ENCODE assay signal across 17 mouse cellular contexts in genomic region chr14:97511318-97511717, GRCm38 (mm10).
DNase-seq lines count a peak whose midpoint lies in the region; ATAC-seq lines count a peak whose summit lies in the region.
"Had no signal": no experiment of that assay in that cellular context is flagged by ENCODE, and none has a peak within 500 bp of the region (broad histone marks: within the 10 kb centered on the region; RNA-seq: fewer than 3 reads in every experiment).

No protein-coding gene starts in this region.

- H3K27me3 ChIP-seq in midbrain, embryonic 14.5 days (ENCODE audit: control insufficient read depth, insufficient read depth, low read length): no peaks in the 10 kb centered on the region
- H3K27me3 ChIP-seq in midbrain, embryonic 10.5 days (ENCODE audit: low read depth, poor library complexity, severe bottlenecking): no peaks in the 10 kb centered on the region
- no peaks in the 10 kb centered on the region for H3K27me3 ChIP-seq in embryonic facial prominence, embryonic 14.5 days (replicated peaks; ENCODE audit: control insufficient read depth, insufficient read depth, low read length)
- H3K27me3 ChIP-seq in hindbrain, embryonic 15.5 days: no peaks in the 10 kb centered on the region
- H3K27me3 ChIP-seq in neural tube, embryonic 13.5 days: no peaks in the 10 kb centered on the region
- H3K27me3 ChIP-seq: kidney, embryonic 15.5 days; megakaryocyte, embryonic 14.5 days had no signal

- H3K9ac ChIP-seq in midbrain, embryonic 14.5 days (replicated peaks; ENCODE audit: low read length): no peak overlapping the region
- H3K9ac ChIP-seq in embryonic facial prominence, embryonic 14.5 days (ENCODE audit: low read depth, low read length): no peak overlapping the region
- H3K9ac ChIP-seq in hindbrain, embryonic 15.5 days: no peak overlapping the region
- H3K9ac ChIP-seq in neural tube, embryonic 13.5 days: no peak overlapping the region
- H3K9ac ChIP-seq: kidney, embryonic 15.5 days had no signal

- intact Hi-C loops in heart, postnatal 25 days (cut with DNase I): no loop called here

- H3K9me3 ChIP-seq in midbrain, embryonic 14.5 days (ENCODE audit: control insufficient read depth, low read length): no peaks in the 10 kb centered on the region
- H3K9me3 ChIP-seq in midbrain, embryonic 10.5 days (replicated peaks): no peaks in the 10 kb centered on the region
- H3K9me3 ChIP-seq in embryonic facial prominence, embryonic 14.5 days (ENCODE audit: control insufficient read depth, low read length): no peaks in the 10 kb centered on the region
- no peaks in the 10 kb centered on the region for H3K9me3 ChIP-seq in hindbrain, embryonic 15.5 days
- H3K9me3 ChIP-seq in neural tube, embryonic 13.5 days: no peaks in the 10 kb centered on the region; the same call in 1 of the 2 replicates
- H3K9me3 ChIP-seq: kidney, embryonic 15.5 days; megakaryocyte, embryonic 14.5 days had no signal

- no peak for ATAC-seq in midbrain, embryonic 14.5 days (ENCODE audit: low FRiP score, low TSS enrichment)
- no peak for ATAC-seq in embryonic facial prominence, embryonic 14.5 days (ENCODE audit: low read depth)
- ATAC-seq in hindbrain, embryonic 15.5 days (ENCODE audit: low FRiP score, low read depth): peak; percentile 51; the same call in 1 of the 2 replicates
- no peak for ATAC-seq in neural tube, embryonic 13.5 days (ENCODE audit: low read depth)
- no peak for ATAC-seq in frontal cortex, adult (ENCODE audit: low TSS enrichment)
- ATAC-seq: activated CD4-positive, CD25-positive, alpha-beta regulatory T cell, adult 4 months had no signal

- peak; percentile 28 for DNase-seq in midbrain, embryonic 14.5 days
- DNase-seq in midbrain, embryonic 10.5 days (ENCODE audit: low spot score): no peak
- DNase-seq in embryonic facial prominence, embryonic 14.5 days (ENCODE audit: low spot score): peak; percentile 4
- no peak for DNase-seq in heart, postnatal 25 days (ENCODE audit: low spot score)
- DNase-seq: adrenal gland, postnatal 36 days; cerebellum, postnatal 36 days; gastrocnemius, postnatal 10 days; heart, postnatal 14 days; liver; right cerebral cortex, postnatal 14 days; thymus, adult 18-20 months had no signal

- H3K4me1 ChIP-seq in midbrain, embryonic 14.5 days (ENCODE audit: control insufficient read depth, insufficient read depth, low read length): 0 out of 2 replicates have a peak, but pooled peaks cover 3% of the 10 kb centered on the region
- peaks cover 4% of the 10 kb centered on the region; the same call in 1 of the 2 replicates for H3K4me1 ChIP-seq in midbrain, embryonic 10.5 days
- no peaks in the 10 kb centered on the region for H3K4me1 ChIP-seq in embryonic facial prominence, embryonic 14.5 days (ENCODE audit: control insufficient read depth, insufficient read depth, low read length)
- no peaks in the 10 kb centered on the region; the same call in 1 of the 2 replicates for H3K4me1 ChIP-seq in hindbrain, embryonic 15.5 days (replicated peaks)
- H3K4me1 ChIP-seq in neural tube, embryonic 13.5 days (replicated peaks): peaks cover 3% of the 10 kb centered on the region; the same call in 1 of the 2 replicates
- H3K4me1 ChIP-seq: kidney, embryonic 15.5 days; megakaryocyte, embryonic 14.5 days had no signal

- H3K4me2 ChIP-seq in midbrain, embryonic 14.5 days (ENCODE audit: low read length): no peak overlapping the region
- no peak overlapping the region for H3K4me2 ChIP-seq in embryonic facial prominence, embryonic 14.5 days (ENCODE audit: low read depth, low read length)
- no peak overlapping the region for H3K4me2 ChIP-seq in hindbrain, embryonic 15.5 days
- H3K4me2 ChIP-seq in neural tube, embryonic 13.5 days: no peak overlapping the region
- H3K4me2 ChIP-seq: kidney, embryonic 15.5 days had no signal

- H3K36me3 ChIP-seq in midbrain, embryonic 14.5 days (ENCODE audit: control insufficient read depth, insufficient read depth, low read length): no peaks in the 10 kb centered on the region
- no peaks in the 10 kb centered on the region for H3K36me3 ChIP-seq in midbrain, embryonic 10.5 days
- H3K36me3 ChIP-seq in embryonic facial prominence, embryonic 14.5 days (ENCODE audit: control insufficient read depth, insufficient read depth, low read length): no peaks in the 10 kb centered on the region
- no peaks in the 10 kb centered on the region for H3K36me3 ChIP-seq in hindbrain, embryonic 15.5 days
- no peaks in the 10 kb centered on the region for H3K36me3 ChIP-seq in neural tube, embryonic 13.5 days
- H3K36me3 ChIP-seq: kidney, embryonic 15.5 days had no signal

- 14% methylated on average over 1 of the region's 1 CpGs for WGBS in midbrain, embryonic 14.5 days
- 46% methylated on average over 1 of the region's 1 CpGs for WGBS in midbrain, embryonic 10.5 days
- 12% methylated on average over 1 of the region's 1 CpGs for WGBS in embryonic facial prominence, embryonic 14.5 days
- 9% methylated on average over 1 of the region's 1 CpGs for WGBS in hindbrain, embryonic 15.5 days
- WGBS in neural tube, embryonic 13.5 days: 9% methylated on average over 1 of the region's 1 CpGs

- no peak overlapping the region for H3K27ac ChIP-seq in midbrain, embryonic 14.5 days (replicated peaks; ENCODE audit: low read depth, low read length)
- H3K27ac ChIP-seq in midbrain, embryonic 10.5 days (replicated peaks): no peak overlapping the region
- no peak overlapping the region for H3K27ac ChIP-seq in embryonic facial prominence, embryonic 14.5 days (replicated peaks; ENCODE audit: low read depth, low read length)
- H3K27ac ChIP-seq in hindbrain, embryonic 15.5 days (replicated peaks): 0 out of 2 replicates have a peak overlapping the region, but pooled peaks have one; percentile 38
- H3K27ac ChIP-seq in neural tube, embryonic 13.5 days (replicated peaks): peak overlapping the region; percentile 42; the same call in 1 of the 2 replicates
- H3K27ac ChIP-seq: kidney, embryonic 15.5 days had no signal

- no peak overlapping the region for H3K4me3 ChIP-seq in midbrain, embryonic 14.5 days (replicated peaks; ENCODE audit: low read depth, low read length)
- H3K4me3 ChIP-seq in midbrain, embryonic 10.5 days: no peak overlapping the region
- no peak overlapping the region for H3K4me3 ChIP-seq in embryonic facial prominence, embryonic 14.5 days (ENCODE audit: low read depth, low read length)
- H3K4me3 ChIP-seq in hindbrain, embryonic 15.5 days: no peak overlapping the region
- H3K4me3 ChIP-seq in neural tube, embryonic 13.5 days: no peak overlapping the region
- H3K4me3 ChIP-seq: kidney, embryonic 15.5 days; megakaryocyte, embryonic 14.5 days had no signal

Comparison
In these comparisons a context has a peak if more than half of its experiments do, and no peak if none do; other contexts are left out.
1. DNase-seq: peak in midbrain, embryonic 14.5 days (single experiment) and embryonic facial prominence, embryonic 14.5 days (single experiment); none in midbrain, embryonic 10.5 days (single experiment) and heart, postnatal 25 days (single experiment).
2. H3K27ac ChIP-seq: peak in hindbrain, embryonic 15.5 days (single experiment) and neural tube, embryonic 13.5 days (single experiment); none in midbrain, embryonic 14.5 days (single experiment), midbrain, embryonic 10.5 days (single experiment) and embryonic facial prominence, embryonic 14.5 days (single experiment).